Mouse (Mus musculus): Measurements from ENCODE around the gene Bche. TPM values are rescaled to one million over a fixed set of nuclear protein-coding genes. Genes with fewer than 3 reads are reported as not detected.

Gene Bche
- total and polyA plus RNA-seq, 2 experiments from 2014 or later, result 2.6 to 4.1 TPM

DNA sequence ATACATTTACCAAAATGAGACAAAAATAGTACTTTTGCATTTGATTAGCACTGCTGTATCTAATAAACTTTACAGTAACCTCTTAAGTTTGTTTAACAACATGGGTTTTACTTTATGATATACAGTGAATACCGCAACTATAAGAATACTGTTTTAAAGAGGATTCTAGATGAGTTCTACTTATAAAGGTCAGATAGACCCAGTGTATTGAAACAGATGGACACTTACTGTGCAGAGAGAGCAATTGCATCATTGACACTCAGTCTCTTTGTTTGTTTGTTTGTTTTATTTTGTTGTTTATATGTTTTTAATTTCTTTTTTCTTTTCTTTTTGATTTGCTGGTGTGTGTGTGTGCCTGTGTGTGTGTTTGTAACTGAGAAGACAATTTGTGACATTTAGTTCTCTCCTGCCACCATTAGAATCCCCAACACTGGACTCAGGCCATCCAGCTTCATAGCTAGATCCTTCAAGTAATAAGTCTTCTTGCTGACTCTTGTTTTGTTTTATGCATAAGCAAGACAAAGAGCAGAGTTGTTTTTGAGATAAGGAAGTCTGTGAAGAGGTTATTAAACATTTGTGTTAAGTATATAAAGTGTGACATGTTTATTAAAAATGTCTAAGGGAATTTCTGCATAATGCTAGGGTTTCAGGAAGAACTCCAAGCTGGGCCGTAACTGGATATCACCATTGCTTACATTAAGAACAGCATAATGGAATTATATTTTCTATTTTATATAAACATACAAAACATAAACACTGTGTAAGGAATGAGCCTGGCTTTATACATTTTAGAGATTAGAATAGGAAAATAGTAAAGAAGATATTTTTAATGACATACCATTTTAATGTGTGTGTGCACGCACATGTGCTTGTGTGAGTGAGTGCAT, 40.7 kb downstream of the Bche start:
- ATAC-seq (no peak), DNase-seq (ENCODE audit: low spot score) (no peak)
- H3K4me3 ChIP-seq (ENCODE audit: low read length), result no peak overlapping the region
- H3K36me3 ChIP-seq (ENCODE audit: insufficient read depth, low read length), result no peaks in the 10 kb centered on the region
- H3K27ac ChIP-seq, result no peak overlapping the region
- H3K9me3 ChIP-seq (ENCODE audit: low read length), result no peaks in the 10 kb centered on the region
- no peaks in the 10 kb centered on the region for H3K27me3 ChIP-seq (ENCODE audit: insufficient read depth, low read length)
- no peak overlapping the region for H3K9ac ChIP-seq (replicated peaks; ENCODE audit: low read length)
- WGBS, result 95% methylated on average over 3 of the region's 3 CpGs
- H3K4me2 ChIP-seq (ENCODE audit: low read depth, low read length), result no peak overlapping the region
- no peaks in the 10 kb centered on the region for H3K4me1 ChIP-seq (ENCODE audit: insufficient read depth, low read length)
- no peak for TF ChIP-seq CTCF (IDR thresholded peaks at IDR 0.05; ENCODE audit: low read depth)

DNA sequence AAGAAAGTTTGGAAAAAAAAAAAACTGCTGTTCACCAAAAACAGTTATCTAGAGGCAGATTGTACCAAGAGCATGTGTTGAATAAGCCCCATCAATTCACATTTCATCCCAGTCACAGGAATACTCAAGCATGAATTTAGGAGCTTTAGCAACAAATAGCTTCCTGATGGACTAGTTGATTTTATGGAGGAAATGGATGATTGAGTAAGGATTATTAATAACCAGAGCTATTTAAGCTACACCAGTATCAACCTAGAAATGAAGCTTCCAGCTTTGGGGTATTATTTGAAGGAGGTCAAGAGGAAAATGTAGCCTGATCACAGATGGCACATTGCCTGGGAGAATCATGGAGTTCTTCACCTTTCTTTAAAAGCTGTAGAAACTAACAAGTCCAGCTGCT, 57.9 kb downstream of the Bche start:
- Histone ChIP-seq H3K9ac (replicated peaks; ENCODE audit: low read length) (no peak overlapping the region), H3K36me3 (ENCODE audit: insufficient read depth, low read length) (no peaks in the 10 kb centered on the region), H3K4me3 (ENCODE audit: low read length) (no peak overlapping the region), H3K9me3 (ENCODE audit: low read length) (no peaks in the 10 kb centered on the region; the same call in 1 of the 2 replicates), H3K27ac (no peak overlapping the region), H3K4me2 (ENCODE audit: low read depth, low read length) (no peak overlapping the region), H3K4me1 (ENCODE audit: insufficient read depth, low read length) (no peaks in the 10 kb centered on the region), H3K27me3 (ENCODE audit: insufficient read depth, low read length) (no peaks in the 10 kb centered on the region)
- TF ChIP-seq CTCF (IDR thresholded peaks at IDR 0.05; ENCODE audit: low read depth), result no peak
- ATAC-seq (no peak), DNase-seq (ENCODE audit: low spot score) (no peak)

DNA sequence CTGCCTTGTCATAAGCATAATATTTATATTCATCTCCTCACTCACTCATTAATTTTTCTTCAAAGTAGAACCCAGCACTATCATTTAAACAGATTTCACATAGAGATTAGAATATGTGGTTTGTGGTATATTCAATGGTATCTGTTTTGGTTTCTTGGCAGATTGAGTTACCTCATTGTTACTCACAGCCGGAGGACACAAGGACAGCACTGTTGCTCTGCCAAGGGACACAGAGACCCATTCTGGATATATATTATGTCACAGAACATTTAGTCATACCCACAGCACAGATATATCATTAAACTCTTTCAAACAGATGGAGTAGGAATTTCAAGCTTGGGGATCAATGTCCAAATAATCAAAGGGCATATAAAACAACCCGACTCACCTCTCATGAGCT, 61.2 kb downstream of the Bche start:
- no peaks in the 10 kb centered on the region for H3K36me3 ChIP-seq (ENCODE audit: insufficient read depth, low read length)
- H3K9ac ChIP-seq (replicated peaks; ENCODE audit: low read length), result no peak overlapping the region

DNA sequence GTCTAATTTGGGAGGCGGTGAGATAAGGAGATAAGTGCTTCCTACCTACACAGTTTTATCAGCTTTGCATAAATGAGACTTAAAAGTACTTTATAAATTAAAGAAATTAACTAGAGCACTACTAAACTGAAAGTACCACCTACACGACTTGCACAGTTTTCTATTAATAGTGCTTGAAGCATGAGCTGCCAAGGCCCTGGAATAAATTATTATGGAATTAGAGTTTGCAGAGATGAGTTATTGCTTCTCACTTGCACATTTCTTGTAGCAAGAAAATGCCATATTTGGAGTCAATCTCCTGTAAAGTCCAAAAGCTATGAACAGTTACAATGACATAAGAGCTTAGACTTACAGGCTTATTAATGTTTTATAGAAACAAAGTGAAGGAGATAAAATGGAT, 96.8 kb downstream of the Bche start:
- no peaks in the 10 kb centered on the region for H3K4me1 ChIP-seq (ENCODE audit: insufficient read depth, low read length)
- H3K27me3 ChIP-seq (ENCODE audit: insufficient read depth, low read length), result no peaks in the 10 kb centered on the region
- no peak overlapping the region for H3K27ac ChIP-seq
- 85% methylated on average over 2 of the region's 2 CpGs for WGBS
- H3K36me3 ChIP-seq (ENCODE audit: insufficient read depth, low read length), result no peaks in the 10 kb centered on the region
- no peak overlapping the region for H3K4me2 ChIP-seq (ENCODE audit: low read depth, low read length)
- no peak overlapping the region for H3K4me3 ChIP-seq (ENCODE audit: low read length)
- TF ChIP-seq CTCF (IDR thresholded peaks at IDR 0.05; ENCODE audit: low read depth), result no peak
- no peak overlapping the region for H3K9ac ChIP-seq (replicated peaks; ENCODE audit: low read length)
- H3K9me3 ChIP-seq (ENCODE audit: low read length), result no peaks in the 10 kb centered on the region
- DNase-seq (ENCODE audit: low spot score) (no peak), ATAC-seq (no peak)

More for the DNA sequence above, 61.2 kb downstream of the Bche start:
- no peak for DNase-seq (ENCODE audit: low spot score)
- Histone ChIP-seq H3K27ac (no peak overlapping the region), H3K4me1 (ENCODE audit: insufficient read depth, low read length) (no peaks in the 10 kb centered on the region), H3K27me3 (ENCODE audit: insufficient read depth, low read length) (no peaks in the 10 kb centered on the region), H3K4me2 (ENCODE audit: low read depth, low read length) (no peak overlapping the region), H3K4me3 (ENCODE audit: low read length) (no peak overlapping the region), H3K9me3 (ENCODE audit: low read length) (no peaks in the 10 kb centered on the region)
- TF ChIP-seq CTCF (IDR thresholded peaks at IDR 0.05; ENCODE audit: low read depth), result no peak
- ATAC-seq, result no peak
- 82% methylated on average over 2 of the region's 2 CpGs for WGBS

DNA sequence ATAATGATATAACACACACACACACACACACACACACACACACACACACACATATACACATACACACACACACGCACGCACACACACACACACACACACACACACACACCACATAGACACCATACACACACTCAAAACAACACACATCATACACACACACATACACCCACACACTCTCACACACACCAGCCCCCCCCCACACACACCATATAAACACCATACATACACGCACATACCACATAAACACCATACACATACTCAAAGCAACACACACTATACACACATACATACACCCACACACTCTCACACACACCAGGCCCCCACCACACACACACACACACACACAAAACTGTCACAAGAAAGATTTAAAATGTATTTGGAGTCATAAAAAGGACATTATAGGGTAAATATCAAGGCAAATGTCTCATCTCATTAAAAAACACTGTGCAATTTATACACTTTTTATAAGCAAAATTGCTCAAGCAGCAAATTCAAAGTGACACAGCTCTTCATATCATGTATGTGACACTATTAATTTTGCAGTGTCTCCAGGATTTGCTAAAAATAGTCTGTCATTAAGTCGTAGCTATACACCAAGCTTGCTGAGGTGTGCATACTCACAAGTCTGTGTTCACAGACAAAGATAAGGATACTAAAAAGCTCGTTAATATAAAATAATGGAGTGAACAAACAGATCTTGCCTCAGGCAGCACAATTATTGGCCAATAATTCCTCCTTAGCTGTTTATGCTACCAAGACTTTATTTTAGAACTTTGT, 116.3 kb downstream of the Bche start:
- H3K9me3 ChIP-seq (ENCODE audit: low read length), result no peaks in the 10 kb centered on the region

More for the DNA sequence above, 116.3 kb downstream of the Bche start:
- no peak for TF ChIP-seq CTCF (IDR thresholded peaks at IDR 0.05; ENCODE audit: low read depth)
- Histone ChIP-seq H3K4me3 (ENCODE audit: low read length) (no peak overlapping the region), H3K9ac (replicated peaks; ENCODE audit: low read length) (no peak overlapping the region), H3K27me3 (ENCODE audit: insufficient read depth, low read length) (no peaks in the 10 kb centered on the region), H3K4me1 (ENCODE audit: insufficient read depth, low read length) (no peaks in the 10 kb centered on the region), H3K27ac (no peak overlapping the region), H3K4me2 (ENCODE audit: low read depth, low read length) (no peak overlapping the region), H3K36me3 (ENCODE audit: insufficient read depth, low read length) (no peaks in the 10 kb centered on the region)
- DNase-seq (ENCODE audit: low spot score) (peak; percentile 1), ATAC-seq (no peak)
- whole genome bisulfite sequencing, result 75% methylated on average over 5 of the region's 5 CpGs

Measured in hindbrain, postnatal 0 days (tissue).